Comparison of ENCODE assay signal across 16 mouse cellular contexts in genomic region chr17:89449391-89449790, GRCm38 (mm10).
"Had no signal": no experiment of that assay in that cellular context is flagged by ENCODE, and none has a peak within 500 bp of the region (broad histone marks: within the 10 kb centered on the region; RNA-seq: fewer than 3 reads in every experiment).

No protein-coding gene starts in this region.

- H3K4me2 ChIP-seq: neural tube, embryonic 13.5 days; neural tube, embryonic 15.5 days; stomach, embryonic 15.5 days had no signal

- H3K9ac ChIP-seq: neural tube, embryonic 13.5 days; neural tube, embryonic 15.5 days; stomach, embryonic 15.5 days had no signal

- H3K27me3 ChIP-seq: neural tube, embryonic 13.5 days; neural tube, embryonic 15.5 days; stomach, embryonic 15.5 days had no signal

- H3K9me3 ChIP-seq: neural tube, embryonic 13.5 days; neural tube, embryonic 15.5 days; stomach, embryonic 15.5 days had no signal

- H3K4me3 ChIP-seq: neural tube, embryonic 13.5 days; neural tube, embryonic 15.5 days; stomach, embryonic 15.5 days had no signal

- DNase-seq: retina, postnatal 1 day; right cerebral cortex, adult 18-20 months; right cerebral cortex, postnatal 14 days; right cerebral cortex, postnatal 25 days; right cerebral cortex, postnatal 4 days; spleen, adult 18-20 months; thymus, adult 18-20 months; thymus, adult 2 months; thymus, postnatal 14 days; thymus, postnatal 25 days; thymus, postnatal 36 days; thymus, postnatal 4 days had no signal

- H3K4me1 ChIP-seq: neural tube, embryonic 13.5 days; neural tube, embryonic 15.5 days; stomach, embryonic 15.5 days had no signal

- H3K36me3 ChIP-seq: neural tube, embryonic 13.5 days; neural tube, embryonic 15.5 days; stomach, embryonic 15.5 days had no signal

- H3K27ac ChIP-seq: neural tube, embryonic 13.5 days; neural tube, embryonic 15.5 days; stomach, embryonic 15.5 days; stomach, postnatal 0 days had no signal
